Mouse (Mus musculus): ENCODE results near the gene 4430402I18Rik. TPM values are rescaled to one million over a fixed set of nuclear protein-coding genes. Genes with fewer than 3 reads are reported as not detected.

4430402I18Rik gene
- total and polyA plus RNA-seq, 3 experiments = 0.14 to 0.51 (median 0.15) TPM

- Histone ChIP-seq H3K4me3 (replicated peaks in 1 of 3; ENCODE audit: low read depth in 2 of 3, low read length in 2 of 3, poor library complexity in 1 of 3) (no peak overlapping the region), H3K9me3 (replicated peaks; ENCODE audit: low read length) (no peaks in the 10 kb centered on the region), H3K27me3 (replicated peaks) (no peaks in the 10 kb centered on the region), H3K4me2 (ENCODE audit: insufficient read depth, low read depth, poor library complexity, severe bottlenecking) (no peak overlapping the region), H3K27ac (ENCODE audit: insufficient read depth, low read depth) (no peak overlapping the region), H3K4me1 (ENCODE audit: control insufficient read depth in 1 of 2, insufficient read depth in 2 of 2) (peaks cover 0 to 5% of the 10 kb centered on the region in 2 experiments; a peak in 1 of 4 replicates), H3K9ac (ENCODE audit: insufficient read depth, low read depth) (no peak overlapping the region), H3K79me2 (replicated peaks; ENCODE audit: control insufficient read depth, extremely low read depth, insufficient read depth, poor library complexity, severe bottlenecking) (no peaks in the 10 kb centered on the region), H3K36me3 (replicated peaks in 1 of 2; ENCODE audit: control insufficient read depth in 1 of 2, insufficient read depth in 1 of 2, low read length in 1 of 2) (no peaks in the 10 kb centered on the region)
- TF ChIP-seq MXI1 (IDR thresholded peaks at IDR 0.05; ENCODE audit: low read depth, low read length) = no peak
- dilution Hi-C loops (cut with MboI; ENCODE audit: extremely low pct_ligation_motif_present, extremely low pct_unique_long_range_greater_than_20kb, low sequenced_read_pairs) (no loop called here), in situ Hi-C loops (cut with MboI; ENCODE audit: low pct_ligation_motif_present, low pct_unique_long_range_greater_than_20kb, low sequenced_read_pairs) (no loop called here)
- DNase-seq (ENCODE audit: extremely low read depth) = no peak
Observed at GRCm38 (mm10) chr19:28915602-28916250, 51.9 kb downstream of the 4430402I18Rik start.

- Histone ChIP-seq H3K36me3 (replicated peaks in 1 of 2; ENCODE audit: control insufficient read depth in 1 of 2, insufficient read depth in 1 of 2, low read length in 1 of 2) (no peaks in the 10 kb centered on the region), H3K9ac (ENCODE audit: insufficient read depth, low read depth) (no peak overlapping the region), H3K4me1 (ENCODE audit: control insufficient read depth in 1 of 2, insufficient read depth in 2 of 2) (peaks cover 0 to 6% of the 10 kb centered on the region in 2 experiments; a peak in 1 of 4 replicates), H3K4me3 (replicated peaks in 1 of 3; ENCODE audit: low read depth in 2 of 3, low read length in 2 of 3, poor library complexity in 1 of 3) (no peak overlapping the region), H3K27ac (ENCODE audit: insufficient read depth, low read depth) (no peak overlapping the region), H3K9me3 (replicated peaks; ENCODE audit: low read length) (no peaks in the 10 kb centered on the region), H3K4me2 (ENCODE audit: insufficient read depth, low read depth, poor library complexity, severe bottlenecking) (no peak overlapping the region), H3K27me3 (replicated peaks) (no peaks in the 10 kb centered on the region), H3K79me2 (replicated peaks; ENCODE audit: control insufficient read depth, extremely low read depth, insufficient read depth, poor library complexity, severe bottlenecking) (no peaks in the 10 kb centered on the region)
- no peak for TF ChIP-seq ELF1 (IDR thresholded peaks at IDR 0.05; ENCODE audit: low read depth, low read length)
- TF ChIP-seq KAT2A (IDR thresholded peaks at IDR 0.05; ENCODE audit: insufficient replicate concordance, low read length) = no peak
- TF ChIP-seq SMC3 (IDR thresholded peaks at IDR 0.05; ENCODE audit: low read depth, low read length) = no peak
- no peak for TF ChIP-seq CTCF (conservative IDR thresholded peaks at IDR 0.05 in 1 of 2, IDR thresholded peaks at IDR 0.05 in 1 of 2; ENCODE audit: low read depth in 2 of 2, low read length in 2 of 2)
- TF ChIP-seq NELFE (IDR thresholded peaks at IDR 0.05; ENCODE audit: low read depth, low read length) = no peak
- no peak for TF ChIP-seq MEF2A (IDR thresholded peaks at IDR 0.05; ENCODE audit: borderline replicate concordance, low read depth, low read length)
- TF ChIP-seq HCFC1 (IDR thresholded peaks at IDR 0.05; ENCODE audit: low read depth, low read length) = no peak
- TF ChIP-seq RCOR1 (conservative IDR thresholded peaks at IDR 0.05; ENCODE audit: low read depth, low read length) = no peak
- no peak for TF ChIP-seq MYC (IDR thresholded peaks at IDR 0.05; ENCODE audit: low read depth, low read length)
- dilution Hi-C loops (cut with MboI; ENCODE audit: extremely low pct_ligation_motif_present, extremely low pct_unique_long_range_greater_than_20kb, low sequenced_read_pairs) = no loop called here
- DNase-seq (ENCODE audit: extremely low read depth) = no peak
- in situ Hi-C loops (cut with MboI; ENCODE audit: low pct_ligation_motif_present, low pct_unique_long_range_greater_than_20kb, low sequenced_read_pairs) = no loop called here
Observed at GRCm38 (mm10) chr19:28914598-28914997, 53.0 kb downstream of the 4430402I18Rik start.

DNA sequence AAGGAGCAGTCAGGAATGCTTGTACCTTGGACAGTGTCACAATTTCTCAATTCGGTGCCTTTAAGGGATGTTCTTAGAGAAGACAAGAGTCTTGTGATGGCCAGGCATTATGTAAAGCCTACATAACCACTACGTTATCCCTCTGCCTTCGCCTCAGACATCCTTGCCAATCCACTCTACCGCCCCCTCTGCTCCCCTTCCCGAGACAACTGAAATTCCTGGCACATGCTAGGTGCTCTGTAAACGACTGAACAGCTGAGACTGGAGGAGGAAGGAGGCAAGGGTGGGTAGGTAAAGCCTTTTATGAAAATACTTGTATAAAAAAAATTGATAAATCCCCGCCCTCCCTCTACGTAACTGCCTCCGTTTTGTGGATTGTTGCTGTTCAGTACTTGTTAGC lies 58.9 kb downstream of the 4430402I18Rik start:
- no peaks in the 10 kb centered on the region for H3K27me3 ChIP-seq (replicated peaks)
- in situ Hi-C loops (cut with MboI; ENCODE audit: low pct_ligation_motif_present, low pct_unique_long_range_greater_than_20kb, low sequenced_read_pairs) (no loop called here), dilution Hi-C loops (cut with MboI; ENCODE audit: extremely low pct_ligation_motif_present, extremely low pct_unique_long_range_greater_than_20kb, low sequenced_read_pairs) (no loop called here)
- TF ChIP-seq BHLHE40 (IDR thresholded peaks at IDR 0.05; ENCODE audit: low read depth, low read length) (no peak), JUN (IDR thresholded peaks at IDR 0.05; ENCODE audit: insufficient read depth, low read depth, low read length) (no peak), KAT2A (IDR thresholded peaks at IDR 0.05; ENCODE audit: insufficient replicate concordance, low read length) (no peak), PAX5 (IDR thresholded peaks at IDR 0.05; ENCODE audit: low read length) (no peak), RAD21 (IDR thresholded peaks at IDR 0.05; ENCODE audit: low read depth, low read length) (no peak), UBTF (IDR thresholded peaks at IDR 0.05; ENCODE audit: low read depth, low read length) (no peak), EP300 (IDR thresholded peaks at IDR 0.05; ENCODE audit: low read length) (no peak), HCFC1 (IDR thresholded peaks at IDR 0.05; ENCODE audit: low read depth, low read length) (no peak), E2F4 (IDR thresholded peaks at IDR 0.05; ENCODE audit: insufficient replicate concordance, low read depth, low read length) (no peak), MAX (IDR thresholded peaks at IDR 0.05; ENCODE audit: low read length) (no peak), ZKSCAN1 (IDR thresholded peaks at IDR 0.05; ENCODE audit: borderline replicate concordance, low read depth, low read length) (no peak), JUND (conservative IDR thresholded peaks at IDR 0.05; ENCODE audit: low read depth, low read length) (no peak)
- no peaks in the 10 kb centered on the region for H3K36me3 ChIP-seq (replicated peaks in 1 of 2; ENCODE audit: control insufficient read depth in 1 of 2, insufficient read depth in 1 of 2, low read length in 1 of 2)
- no peaks in the 10 kb centered on the region for H3K9me3 ChIP-seq (replicated peaks; ENCODE audit: low read length)
- H3K4me1 ChIP-seq (ENCODE audit: control insufficient read depth in 1 of 2, insufficient read depth in 2 of 2) = 0 out of 4 replicates have a peak, but pooled peaks cover 0 to 2% of the 10 kb centered on the region in 2 experiments
- DNase-seq (ENCODE audit: extremely low read depth) = no peak
- H3K79me2 ChIP-seq (replicated peaks; ENCODE audit: control insufficient read depth, extremely low read depth, insufficient read depth, poor library complexity, severe bottlenecking) = no peaks in the 10 kb centered on the region
- H3K4me3 ChIP-seq (replicated peaks in 1 of 3; ENCODE audit: low read depth in 2 of 3, low read length in 2 of 3, poor library complexity in 1 of 3) = no peak overlapping the region
- no peak overlapping the region for H3K27ac ChIP-seq (ENCODE audit: insufficient read depth, low read depth)
- no peak overlapping the region for H3K9ac ChIP-seq (ENCODE audit: insufficient read depth, low read depth)
- H3K4me2 ChIP-seq (ENCODE audit: insufficient read depth, low read depth, poor library complexity, severe bottlenecking) = no peak overlapping the region
